Mouse (Mus musculus) liver, embryonic 14.5 days (tissue): ENCODE measurements at regions not wholly inside any gene's neighbourhood (a gene's known extent, or its start where the extent isn't known, plus 50 kb on each side); places are given as distances from the start of the nearest gene placed in this dataset.

Source experiments
- ATAC-seq: fragments of 200-750 bp; cut with Nextera tagmentation; 2 replicates; pipeline ENCODE4 v1.8.0; 2017; ENCODE audit warnings: moderate number of reproducible peaks, mild to moderate bottlenecking, moderate library complexity; ENCODE audit not compliant: insufficient read depth
- DNase-seq, 3 experiments: peaks; one replicate each; pipeline ENCODE4 v3.0.0-alpha.2; 2012 to 2013; ENCODE audit warnings: low read depth in 3 of 3, low spot score in 3 of 3
- H3K27ac ChIP-seq: fragments of 300-500 bp; sonication (generic); 2 replicates; pipeline ENCODE4 v1.5.1; 2014; ENCODE audit warnings: moderate library complexity, mild to moderate bottlenecking, control low read depth, inconsistent platforms
- H3K27me3 ChIP-seq: fragments of 300-500 bp; sonication (generic); 2 replicates; pipeline ENCODE4 v1.6.1; 2014; ENCODE audit warnings: mild to moderate bottlenecking, low read length, moderate library complexity; ENCODE audit not compliant: control insufficient read depth, insufficient read depth
- H3K36me3 ChIP-seq: fragments of 300-500 bp; sonication (generic); replicated peaks from 2 replicates; pipeline ENCODE4 v1.6.1; 2014; ENCODE audit warnings: low read depth; ENCODE audit not compliant: control insufficient read depth, insufficient read depth
- H3K4me1 ChIP-seq, 2 experiments: fragments of 200-500 bp in 1 of 2; fragments of 300-500 bp in 1 of 2; sonication (generic) in 1 of 2; replicated peaks; 2 replicates each; pipeline ENCODE4 v1.6.1; 2012 to 2014; ENCODE audit warnings: antibody characterized with exemption in 1 of 2, inconsistent platforms in 1 of 2, low read length in 1 of 2; ENCODE audit not compliant: control insufficient read depth in 2 of 2, insufficient read depth in 2 of 2
- H3K4me2 ChIP-seq: fragments of 300-500 bp; sonication (generic); 2 replicates; pipeline ENCODE4 v1.6.1; 2014; ENCODE audit warnings: low read depth, mild to moderate bottlenecking, control low read depth, moderate library complexity
- H3K4me3 ChIP-seq, 2 experiments: fragments of 200-500 bp in 1 of 2; fragments of 300-500 bp in 1 of 2; sonication (generic) in 1 of 2; 2 replicates each; pipeline ENCODE4 v1.5.1; 2012 to 2014; ENCODE audit warnings: low read depth in 2 of 2, low read length in 2 of 2, mild to moderate bottlenecking in 2 of 2, control low read depth in 1 of 2, inconsistent platforms in 1 of 2, moderate library complexity in 1 of 2; ENCODE audit not compliant: insufficient read depth in 1 of 2
- H3K9ac ChIP-seq: fragments of 300-500 bp; sonication (generic); replicated peaks from 2 replicates; pipeline ENCODE4 v1.6.1; 2014; ENCODE audit warnings: mild to moderate bottlenecking, control low read depth, moderate library complexity
- H3K9me3 ChIP-seq: fragments of 300-500 bp; sonication (generic); 2 replicates; pipeline ENCODE4 v1.6.1; 2016; ENCODE audit warnings: low read length, mixed read lengths; ENCODE audit not compliant: control insufficient read depth
- CTCF ChIP-seq: IDR thresholded peaks from 2 replicates; pipeline ENCODE4 v1.5.1; 2016; ENCODE audit warnings: antibody characterized with exemption, low read depth, control low read depth
- EP300 ChIP-seq: IDR thresholded peaks from 2 replicates; pipeline ENCODE4 v1.6.1; 2016; ENCODE audit warnings: antibody characterized with exemption, low read depth
- WGBS: fragments of 180-500 bp; shearing (Covaris S2); extraction: QIAGEN DNeasy Blood & Tissue Kit; methylation state at CpG from one replicate; pipeline ENCODE4 v1.1.7; 2014; ENCODE audit not compliant: insufficient replicate concordance; 5-methylcytosine and 5-hydroxymethylcytosine counted together

GRCm38 (mm10) chr17:64469754-64470400 lies 130.7 kb upstream of the Man2a1 start:
- H3K9me3 ChIP-seq, result no peaks in the 10 kb centered on the region
- H3K27ac ChIP-seq, result no peak overlapping the region
- H3K4me1 ChIP-seq, result no peaks in the 10 kb centered on the region
- H3K36me3 ChIP-seq, result no peaks in the 10 kb centered on the region
- ATAC-seq, result no peak
- TF ChIP-seq CTCF (no peak), EP300 (no peak)
- no peak for DNase-seq
- H3K9ac ChIP-seq, result no peak overlapping the region
- no peak overlapping the region for H3K4me3 ChIP-seq
- WGBS, result 54% methylated on average over 12 of the region's 12 CpGs
- H3K27me3 ChIP-seq, result no peaks in the 10 kb centered on the region
- no peak overlapping the region for H3K4me2 ChIP-seq

GRCm38 (mm10) chr17:64480607-64481038 lies 119.9 kb upstream of the Man2a1 start:
- H3K4me3 ChIP-seq, result no peak overlapping the region
- no peaks in the 10 kb centered on the region for H3K4me1 ChIP-seq
- H3K9me3 ChIP-seq, result no peaks in the 10 kb centered on the region
- no peak overlapping the region for H3K4me2 ChIP-seq
- DNase-seq, result no peak
- no peak for ATAC-seq
- H3K27me3 ChIP-seq, result no peaks in the 10 kb centered on the region
- WGBS, result 4% methylated on average over 1 of the region's 1 CpGs
- TF ChIP-seq EP300, result no peak
- no peak for TF ChIP-seq CTCF
- no peak overlapping the region for H3K27ac ChIP-seq
- no peak overlapping the region for H3K9ac ChIP-seq
- H3K36me3 ChIP-seq, result no peaks in the 10 kb centered on the region

- TF ChIP-seq CTCF (no peak), EP300 (no peak)
- no peak overlapping the region for H3K4me3 ChIP-seq
- no peak overlapping the region for H3K27ac ChIP-seq
- DNase-seq (no peak), ATAC-seq (no peak)
- no peaks in the 10 kb centered on the region for H3K36me3 ChIP-seq
- 58% methylated on average over 4 of the region's 4 CpGs for WGBS
- H3K9ac ChIP-seq, result no peak overlapping the region
- no peak overlapping the region for H3K4me2 ChIP-seq
- no peaks in the 10 kb centered on the region for H3K27me3 ChIP-seq
- peaks cover 0 to 2% of the 10 kb centered on the region in 2 experiments; a peak in 1 of 4 replicates for H3K4me1 ChIP-seq
- no peaks in the 10 kb centered on the region for H3K9me3 ChIP-seq
Observed at GRCm38 (mm10) chr17:64484835-64485234, 115.7 kb upstream of the Man2a1 start.

- WGBS, result 20% methylated on average over 2 of the region's 2 CpGs
- H3K27me3 ChIP-seq, result no peaks in the 10 kb centered on the region
- no peak overlapping the region for H3K9ac ChIP-seq
- H3K4me2 ChIP-seq, result no peak overlapping the region
- no peaks in the 10 kb centered on the region for H3K9me3 ChIP-seq
- DNase-seq (peak in 2 of 3 experiments; percentile 14 to 23), ATAC-seq (peak; percentile 68; the same call in 1 of the 2 replicates)
- H3K36me3 ChIP-seq, result no peaks in the 10 kb centered on the region
- TF ChIP-seq EP300 (peak; percentile 49), CTCF (no peak)
- H3K4me3 ChIP-seq, result no peak overlapping the region
- peaks cover 2% of the 10 kb centered on the region in 2 experiments; a peak in 1 of 4 replicates for H3K4me1 ChIP-seq
- H3K27ac ChIP-seq, result no peak overlapping the region
Observed at GRCm38 (mm10) chr17:64489769-64490335, 110.7 kb upstream of the Man2a1 start.

- ATAC-seq (no peak), DNase-seq (no peak)
- Histone ChIP-seq H3K9me3 (no peaks in the 10 kb centered on the region), H3K4me3 (no peak overlapping the region), H3K4me1 (peaks cover 2% of the 10 kb centered on the region in 2 experiments; a peak in 1 of 4 replicates), H3K27me3 (no peaks in the 10 kb centered on the region), H3K36me3 (no peaks in the 10 kb centered on the region), H3K27ac (no peak overlapping the region), H3K4me2 (no peak overlapping the region), H3K9ac (no peak overlapping the region)
- 62% methylated on average over 7 of the region's 7 CpGs for WGBS
- TF ChIP-seq CTCF, result no peak
- TF ChIP-seq EP300, result no peak
Observed at GRCm38 (mm10) chr17:64490664-64491063, 109.9 kb upstream of the Man2a1 start.
